Mouse (Mus musculus) intestine, postnatal 0 days (tissue): ENCODE results near the gene Pde4d. TPM values are rescaled to one million over a fixed set of nuclear protein-coding genes. Genes with fewer than 3 reads are reported as not detected.

Source experiments
- ATAC-seq: fragments of 200-750 bp; cut with Nextera tagmentation; 2 replicates; pipeline ENCODE4 v1.8.0; 2017; ENCODE audit warnings: mild to moderate bottlenecking, moderate TSS enrichment, moderate library complexity
- H3K27ac ChIP-seq: fragments of 300-500 bp; sonication (generic); 2 replicates; pipeline ENCODE4 v1.5.1; 2014; ENCODE audit warnings: mild to moderate bottlenecking, low read depth, low read length, moderate library complexity
- H3K27me3 ChIP-seq: fragments of 300-500 bp; sonication (generic); replicated peaks from 2 replicates; pipeline ENCODE4 v1.6.1; 2014; ENCODE audit warnings: low read length, mixed read lengths; ENCODE audit not compliant: control insufficient read depth, insufficient read depth
- H3K36me3 ChIP-seq: fragments of 300-500 bp; sonication (generic); 2 replicates; pipeline ENCODE4 v1.6.1; 2014; ENCODE audit warnings: mild to moderate bottlenecking, moderate library complexity; ENCODE audit not compliant: control insufficient read depth, insufficient read depth
- H3K4me1 ChIP-seq: fragments of 300-500 bp; sonication (generic); replicated peaks from 2 replicates; pipeline ENCODE4 v1.6.1; 2014; ENCODE audit warnings: antibody characterized with exemption, low read length, mixed read lengths; ENCODE audit not compliant: control insufficient read depth, insufficient read depth
- H3K4me2 ChIP-seq: fragments of 300-500 bp; sonication (generic); replicated peaks from 2 replicates; pipeline ENCODE4 v1.6.1; 2014; ENCODE audit warnings: low read depth, mild to moderate bottlenecking, moderate library complexity
- H3K4me3 ChIP-seq: fragments of 300-500 bp; sonication (generic); 2 replicates; pipeline ENCODE4 v1.5.1; 2014; ENCODE audit warnings: low read depth, low read length
- H3K9ac ChIP-seq: fragments of 300-500 bp; sonication (generic); 2 replicates; pipeline ENCODE4 v1.6.1; 2014; ENCODE audit warnings: mild to moderate bottlenecking, low read depth, low read length
- H3K9me3 ChIP-seq: fragments of 300-500 bp; sonication (generic); 2 replicates; pipeline ENCODE4 v1.6.1; 2016; ENCODE audit warnings: mixed run types; ENCODE audit not compliant: control insufficient read depth
- CTCF ChIP-seq: sonication (generic); IDR thresholded peaks from 2 replicates; pipeline ENCODE4 v1.5.1; 2016; ENCODE audit warnings: low read depth, mild to moderate bottlenecking, control low read depth, antibody characterized with exemption, moderate library complexity
- WGBS: fragments of 180-500 bp; shearing (Covaris S2); extraction: QIAGEN DNeasy Blood & Tissue Kit; methylation state at CpG from one replicate; pipeline ENCODE4 v1.1.7; 2014; 5-methylcytosine and 5-hydroxymethylcytosine counted together
- polyA plus RNA-seq: library from polyadenylated mRNA; unstranded; fragments of >200 nt; fragmentation: Nextera tagmentation; extraction: Ambion mirVana; gene quantifications from 2 replicates; pipeline ENCODE4 v1.2.1, GENCODE M21; 2015

The Pde4d gene
- polyA plus RNA-seq, 1 experiment from 2014 or later, result 17.8 TPM

DNA sequence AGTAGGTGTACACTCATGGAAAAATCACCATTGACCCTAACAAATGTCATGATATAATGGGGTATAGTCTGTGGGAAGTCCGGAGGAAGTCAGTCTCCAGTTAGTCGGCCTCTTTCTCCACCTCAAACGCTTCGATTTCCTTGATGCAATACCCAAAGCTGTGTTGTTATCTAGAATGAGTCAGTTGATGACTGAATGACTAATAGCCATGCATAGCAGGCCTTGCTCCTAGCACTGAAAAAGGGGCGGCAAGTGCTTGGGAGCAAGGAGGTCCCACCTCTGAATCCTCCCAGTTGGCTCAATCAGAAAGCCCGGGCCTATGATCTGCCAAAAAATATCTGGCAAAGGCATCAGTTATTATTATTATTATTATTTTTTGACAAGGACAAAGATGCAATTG, 1209.4 kb downstream of the Pde4d start:
- no peak for TF ChIP-seq CTCF
- Histone ChIP-seq H3K9ac (no peak overlapping the region), H3K27ac (no peak overlapping the region), H3K27me3 (no peaks in the 10 kb centered on the region), H3K4me3 (no peak overlapping the region), H3K36me3 (no peaks in the 10 kb centered on the region), H3K4me2 (no peak overlapping the region), H3K9me3 (no peaks in the 10 kb centered on the region), H3K4me1 (no peaks in the 10 kb centered on the region)
- ATAC-seq, result no peak
- WGBS, result 61% methylated on average over 6 of the region's 6 CpGs

DNA sequence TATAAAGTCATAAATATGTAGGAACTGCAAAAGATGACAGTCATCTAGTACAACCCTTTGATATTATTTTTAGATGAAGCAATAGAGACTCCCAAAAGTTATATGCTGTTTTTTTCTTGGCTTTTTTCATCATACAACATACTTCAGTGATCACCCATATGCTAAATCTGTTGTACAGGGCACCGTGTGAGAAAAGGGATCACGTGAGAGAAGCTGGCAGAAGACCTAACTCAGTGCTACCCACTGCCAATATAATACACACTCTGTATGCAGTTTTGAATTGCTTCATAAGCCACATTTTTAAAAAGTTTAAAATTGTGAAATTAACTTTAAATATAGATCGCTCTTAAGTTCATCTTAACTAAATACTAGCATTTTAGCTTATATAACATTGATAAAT, 1211.6 kb downstream of the Pde4d start:
- Histone ChIP-seq H3K36me3 (no peaks in the 10 kb centered on the region), H3K27ac (no peak overlapping the region), H3K9ac (no peak overlapping the region), H3K4me2 (no peak overlapping the region), H3K9me3 (no peaks in the 10 kb centered on the region), H3K27me3 (no peaks in the 10 kb centered on the region), H3K4me3 (no peak overlapping the region), H3K4me1 (no peaks in the 10 kb centered on the region)
- WGBS, result 86% methylated on average over 3 of the region's 3 CpGs
- TF ChIP-seq CTCF, result no peak
- no peak for ATAC-seq

DNA sequence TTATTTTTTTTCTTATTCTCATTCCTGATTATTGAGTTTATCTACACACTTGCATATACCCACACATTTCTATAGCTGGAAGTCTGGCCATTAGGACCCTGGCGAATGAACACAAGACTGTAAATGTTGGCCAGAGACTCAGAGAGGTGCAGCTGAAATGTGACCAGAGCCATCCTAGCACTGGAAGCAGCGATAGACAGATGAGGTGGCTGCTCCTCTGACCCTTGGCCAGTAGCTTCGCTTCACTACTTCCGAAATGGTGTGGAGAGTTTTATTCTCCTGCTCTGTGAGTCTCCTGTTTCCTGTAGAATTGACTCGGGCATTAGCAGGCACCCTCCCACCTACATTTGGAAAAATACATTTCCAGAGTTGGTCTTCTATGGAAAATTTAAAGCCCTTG, 1212.4 kb downstream of the Pde4d start:
- 46% methylated on average over 5 of the region's 5 CpGs for WGBS
- Histone ChIP-seq H3K36me3 (no peaks in the 10 kb centered on the region), H3K9me3 (no peaks in the 10 kb centered on the region), H3K4me2 (no peak overlapping the region), H3K27me3 (no peaks in the 10 kb centered on the region), H3K4me3 (no peak overlapping the region), H3K27ac (no peak overlapping the region), H3K4me1 (no peaks in the 10 kb centered on the region), H3K9ac (no peak overlapping the region)
- no peak for ATAC-seq
- TF ChIP-seq CTCF, result no peak

DNA sequence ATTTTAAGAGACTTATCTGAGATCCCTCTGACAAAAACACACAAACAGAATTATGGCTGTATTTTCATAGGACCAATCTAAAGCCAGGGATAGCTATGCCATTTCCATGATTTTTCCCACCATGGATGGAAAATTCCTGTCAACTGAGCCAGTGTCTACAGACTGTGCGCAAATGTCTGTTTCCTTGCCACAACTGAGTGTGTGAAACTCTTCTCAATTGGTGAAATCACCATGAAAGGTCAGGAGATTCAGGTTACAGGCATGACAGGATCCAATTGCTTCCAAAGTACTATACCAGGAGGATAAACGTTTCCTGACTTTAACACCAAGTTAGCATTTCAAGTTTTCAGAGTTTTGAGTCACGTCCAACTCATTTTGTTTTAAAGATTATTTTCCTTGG, 1213.0 kb downstream of the Pde4d start:
- Histone ChIP-seq H3K4me2 (no peak overlapping the region), H3K27ac (no peak overlapping the region), H3K36me3 (no peaks in the 10 kb centered on the region), H3K4me1 (no peaks in the 10 kb centered on the region), H3K9me3 (no peaks in the 10 kb centered on the region), H3K9ac (no peak overlapping the region), H3K27me3 (no peaks in the 10 kb centered on the region), H3K4me3 (no peak overlapping the region)
- ATAC-seq, result no peak
- 68% methylated on average over 3 of the region's 3 CpGs for WGBS
- no peak for TF ChIP-seq CTCF

DNA sequence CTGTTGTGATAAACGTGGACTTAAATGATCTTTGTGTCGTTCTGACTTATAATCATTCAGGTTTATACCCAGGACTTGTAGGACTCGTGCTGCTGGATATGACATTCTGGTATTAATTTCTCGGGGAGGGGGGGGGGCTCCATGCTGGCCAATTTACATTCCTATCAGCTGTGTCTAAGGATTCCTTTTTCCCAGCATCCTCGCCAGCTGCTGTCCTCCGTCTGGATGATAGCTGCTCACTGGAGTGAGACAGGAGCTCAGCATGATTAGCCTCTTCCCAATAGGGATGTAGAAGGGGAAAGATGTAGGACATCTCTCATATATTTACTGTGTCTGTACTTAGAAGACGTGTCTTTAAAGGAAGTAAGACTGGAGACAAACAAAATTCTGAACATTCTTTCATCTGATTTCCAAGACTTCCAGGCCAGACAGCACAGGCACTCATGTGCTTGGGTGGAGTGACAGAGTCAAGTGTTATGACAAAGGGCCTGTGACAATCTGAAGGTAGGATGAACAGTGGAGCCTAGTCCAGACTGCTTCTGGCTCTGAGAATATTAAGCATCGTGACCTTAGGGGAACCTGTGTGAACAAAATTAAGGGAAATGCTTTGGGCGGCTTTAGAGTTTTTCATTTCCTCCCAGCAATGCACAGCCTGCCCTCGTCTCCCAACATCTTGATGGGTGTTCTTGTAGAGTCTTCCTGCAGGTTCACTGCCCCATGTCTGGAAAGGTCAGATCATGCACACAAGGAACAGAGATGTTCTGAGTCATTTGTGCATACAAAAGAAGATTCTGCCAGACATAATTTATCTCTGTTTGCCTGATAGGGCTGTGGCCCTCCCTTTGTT, 1215.4 kb downstream of the Pde4d start:
- no peak for TF ChIP-seq CTCF
- Histone ChIP-seq H3K9me3 (no peaks in the 10 kb centered on the region), H3K27ac (no peak overlapping the region), H3K4me2 (no peak overlapping the region), H3K4me1 (no peaks in the 10 kb centered on the region), H3K27me3 (no peaks in the 10 kb centered on the region), H3K4me3 (no peak overlapping the region), H3K36me3 (no peaks in the 10 kb centered on the region), H3K9ac (no peak overlapping the region)
- WGBS, result 63% methylated on average over 10 of the region's 10 CpGs
- ATAC-seq, result no peak

DNA sequence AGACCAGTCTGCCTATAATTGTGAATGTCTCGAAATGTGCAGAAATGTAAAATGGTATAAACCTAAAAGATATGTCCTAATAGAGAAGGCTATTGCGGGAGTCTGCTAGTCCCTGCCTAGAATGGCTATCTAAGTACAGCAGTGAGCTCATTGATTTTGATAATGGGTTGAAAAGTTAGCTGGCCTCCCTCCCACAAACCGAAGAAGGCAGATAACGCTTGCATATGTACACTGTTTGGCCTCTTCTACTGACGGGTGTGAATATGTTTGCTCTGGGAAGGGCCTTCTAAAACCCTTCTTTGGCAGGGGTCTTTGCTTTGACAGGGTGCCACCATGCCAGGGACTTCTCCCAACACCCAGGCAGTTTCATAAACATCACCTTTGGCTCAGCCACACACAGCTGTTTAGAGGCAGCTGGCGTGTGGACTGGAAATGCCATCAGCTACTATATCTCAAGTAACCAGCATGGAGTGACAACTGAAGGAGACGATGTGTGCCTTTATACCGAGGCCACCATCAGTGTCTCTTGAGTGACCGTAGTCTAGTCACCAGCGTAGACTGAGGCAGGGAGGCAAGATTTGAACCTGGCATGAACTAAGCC, 1216.2 kb downstream of the Pde4d start:
- Histone ChIP-seq H3K4me2 (no peak overlapping the region), H3K4me1 (no peaks in the 10 kb centered on the region), H3K9me3 (no peaks in the 10 kb centered on the region), H3K9ac (no peak overlapping the region), H3K27me3 (no peaks in the 10 kb centered on the region), H3K27ac (no peak overlapping the region), H3K4me3 (no peak overlapping the region), H3K36me3 (no peaks in the 10 kb centered on the region)
- WGBS, result 58% methylated on average over 10 of the region's 10 CpGs
- no peak for TF ChIP-seq CTCF
- no peak for ATAC-seq
